Mouse (Mus musculus) regulatory T cell (primary cell): ENCODE data around the gene Tmem9b.

Source experiments
- in situ Hi-C: fragments of 300-600 bp; cut with MboI, MseI; formaldehyde crosslinking; loops from one replicate; pipeline ENCODE4 v1.15.1; 2025; ENCODE audit warnings: high pct_unique_total_duplicates

Tmem9b gene

DNA sequence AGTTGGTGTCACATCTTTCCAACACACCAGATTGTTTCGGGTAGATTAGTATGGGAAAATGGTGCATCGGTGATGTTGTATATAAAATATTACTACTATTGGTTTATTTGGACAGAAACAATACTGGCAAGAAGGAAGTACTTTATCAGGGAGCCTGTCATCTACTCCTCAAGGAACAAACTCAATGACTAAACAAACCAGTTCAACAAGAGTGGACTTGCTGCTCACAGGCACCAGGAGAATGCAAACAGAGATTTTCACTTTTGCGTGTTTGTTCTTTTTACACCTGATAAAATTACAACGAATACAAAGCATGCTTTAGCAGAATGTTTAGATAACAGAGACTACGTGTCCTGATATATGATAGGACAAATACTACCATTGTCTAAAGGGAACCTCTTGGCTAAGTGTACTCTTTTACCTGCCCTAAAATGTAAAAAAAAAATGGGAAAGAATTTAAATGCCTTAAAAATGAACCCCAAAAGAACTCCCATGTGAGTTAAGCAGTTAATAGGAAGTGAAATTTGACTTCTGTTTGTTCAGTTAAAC is 12.8 kb downstream of the Tmem9b start:
- in situ Hi-C loops: no loop called here

DNA sequence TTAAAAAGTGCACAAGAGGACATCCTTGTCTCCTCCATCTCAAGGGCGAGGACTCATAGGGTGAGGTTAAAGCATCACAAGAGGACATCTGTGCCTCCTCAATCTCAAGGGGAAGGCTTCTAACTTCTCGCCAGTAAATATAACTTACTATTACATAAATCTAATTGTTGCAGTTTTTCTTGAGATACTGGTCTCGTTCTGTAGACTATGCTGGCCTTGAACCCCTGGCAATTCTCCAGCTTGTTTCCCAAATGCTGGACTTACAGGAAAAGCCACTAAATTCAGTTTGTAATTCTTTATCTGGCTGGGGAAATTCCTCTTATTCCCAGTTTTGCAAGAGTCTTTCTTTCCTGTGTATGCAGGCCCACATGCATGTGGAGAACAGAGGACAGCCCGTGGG is 17.9 kb downstream of the Tmem9b start:
- in situ Hi-C loops: no loop called here

DNA sequence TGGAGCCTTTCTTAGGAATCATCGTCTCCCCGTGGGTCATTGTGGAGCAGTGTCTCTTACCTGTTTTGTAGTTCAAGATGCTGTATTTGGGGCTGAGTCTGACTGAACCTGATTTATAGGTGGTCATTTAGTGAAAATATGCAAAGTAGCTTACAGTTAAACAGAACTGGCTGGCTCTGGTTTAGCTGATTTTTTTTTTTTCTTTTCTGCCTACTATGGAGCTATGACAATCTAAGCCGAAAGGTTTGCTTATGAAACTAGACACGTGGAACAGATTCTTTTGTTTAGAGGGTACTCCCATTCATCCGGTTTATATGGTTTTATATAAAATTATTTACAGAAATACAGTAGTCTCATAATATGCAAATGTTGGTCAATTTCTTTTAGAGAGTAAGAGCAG is 21.0 kb downstream of the Tmem9b start, which contains the start of gene Ascl3:
Gene Ascl3 (minus strand): TSS at position 101 of the 400 bp plus-strand sequence.
- in situ Hi-C loops: no loop called here

DNA sequence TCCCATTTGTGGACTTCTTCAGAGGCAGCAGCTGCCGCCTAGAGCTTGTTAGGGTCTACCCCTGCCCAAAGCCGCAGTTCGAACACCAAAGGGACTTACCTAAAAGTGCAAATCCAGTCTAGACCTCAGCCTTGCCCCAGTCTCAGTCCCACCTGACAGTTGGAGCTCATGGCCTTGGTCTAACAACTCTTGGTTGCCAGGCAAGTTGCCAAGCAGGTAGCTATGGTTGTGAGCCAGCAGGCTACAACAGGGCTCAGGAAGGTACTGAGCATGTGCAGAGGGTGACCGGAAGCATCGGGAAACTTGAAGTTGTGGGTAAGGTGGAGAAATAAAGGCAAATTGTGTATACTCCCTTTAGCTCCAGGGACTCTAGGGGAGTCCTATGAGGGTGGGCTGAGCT is 29.0 kb downstream of the Tmem9b start, which contains the start of gene BC051019:
Gene BC051019 (minus strand): TSS at position 154 of the 400 bp plus-strand sequence.
- in situ Hi-C loops: no loop called here

DNA sequence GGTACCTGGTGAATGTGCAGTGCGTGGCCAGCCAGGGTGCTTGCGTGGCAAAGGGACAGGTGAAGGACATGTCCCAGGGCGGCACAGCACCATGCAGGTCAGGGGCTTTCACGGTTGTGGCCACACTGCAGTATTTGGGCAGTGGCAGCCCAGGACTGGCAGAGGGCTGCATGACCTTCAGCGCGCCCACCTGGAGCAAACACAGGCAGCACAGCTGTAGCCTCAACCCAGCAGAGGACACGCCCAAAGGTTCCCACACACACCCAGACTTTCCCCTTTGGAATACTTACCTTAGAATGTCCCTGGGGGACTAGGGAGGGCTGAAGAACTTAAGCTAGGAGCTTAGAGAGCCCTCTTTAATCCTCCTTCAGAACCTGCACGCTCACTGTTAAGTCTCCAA is 29.6 kb downstream of the Tmem9b start:
- in situ Hi-C loops: no loop called here

DNA sequence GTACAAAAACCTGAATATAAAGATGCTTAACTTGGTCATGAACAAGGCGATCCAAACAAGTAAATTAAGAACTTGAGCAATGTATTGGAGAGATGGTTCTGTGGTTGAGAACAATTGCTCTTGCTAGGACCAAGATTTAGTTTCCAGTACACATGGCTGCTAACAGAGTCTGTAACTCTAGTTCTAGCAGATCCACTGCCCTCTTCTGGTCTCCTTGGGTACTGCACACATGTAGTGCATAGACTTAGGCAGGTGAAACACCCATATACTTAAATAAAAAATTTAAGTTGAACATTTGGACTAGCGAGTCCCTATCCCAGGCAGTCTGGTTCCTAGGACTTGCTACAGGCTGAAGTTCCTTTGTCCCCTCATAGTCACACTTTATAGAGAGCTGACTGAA is 30.1 kb downstream of the Tmem9b start:
- in situ Hi-C loops: no loop called here

DNA sequence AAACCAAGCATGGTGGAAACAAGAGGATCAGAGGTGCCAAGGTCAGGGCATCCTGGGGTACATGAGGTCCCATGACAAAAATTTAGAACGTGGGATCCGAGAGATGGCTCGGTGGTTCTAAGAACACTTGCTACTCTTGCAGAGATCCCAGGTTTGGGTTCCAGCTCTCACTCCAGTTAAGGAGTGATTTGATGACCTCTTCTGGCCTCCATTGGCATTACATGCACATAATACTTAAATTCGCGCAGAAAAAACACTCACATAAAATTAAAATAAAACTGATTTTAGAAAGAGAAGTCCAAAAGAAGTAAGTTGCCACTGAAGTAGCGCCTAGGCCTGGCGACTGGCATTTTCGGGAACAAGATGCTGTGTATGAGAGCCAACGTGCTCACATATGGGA is 33.4 kb downstream of the Tmem9b start:
- in situ Hi-C loops: no loop called here

GRCm38 (mm10) chr7:109713434-109713982 is 39.2 kb downstream of the Tmem9b start:
- in situ Hi-C loops: no loop called here

GRCm38 (mm10) chr7:109712198-109712597 is 40.5 kb downstream of the Tmem9b start:
- in situ Hi-C loops: no loop called here

- in situ Hi-C loops: no loop called here
Measured at GRCm38 (mm10) chr7:109710069-109710468, 42.6 kb downstream of the Tmem9b start.

DNA sequence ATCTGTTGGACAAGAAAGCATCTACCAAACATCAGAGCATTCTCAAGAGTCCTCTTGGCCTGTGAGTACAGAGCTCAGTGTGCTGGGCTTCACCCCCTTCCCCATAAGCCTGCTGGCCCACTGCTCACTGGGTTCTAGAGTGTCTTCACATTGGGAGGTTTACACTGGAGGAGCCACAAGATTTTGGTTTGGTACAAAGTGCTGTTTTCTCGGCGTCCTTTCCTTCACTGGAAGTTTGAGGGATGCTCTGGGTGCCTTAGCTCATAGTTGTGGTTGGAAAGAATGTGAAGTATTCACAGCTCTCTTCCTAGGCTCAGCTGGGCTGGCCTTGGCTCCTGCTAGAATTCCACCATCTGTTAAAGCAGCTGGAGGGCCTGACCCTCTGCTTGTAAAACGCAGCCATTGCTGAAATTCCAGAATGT is 43.7 kb downstream of the Tmem9b start:
- in situ Hi-C loops: no loop called here

- in situ Hi-C loops: no loop called here
Measured at GRCm38 (mm10) chr7:109707023-109707785, 45.5 kb downstream of the Tmem9b start.

DNA sequence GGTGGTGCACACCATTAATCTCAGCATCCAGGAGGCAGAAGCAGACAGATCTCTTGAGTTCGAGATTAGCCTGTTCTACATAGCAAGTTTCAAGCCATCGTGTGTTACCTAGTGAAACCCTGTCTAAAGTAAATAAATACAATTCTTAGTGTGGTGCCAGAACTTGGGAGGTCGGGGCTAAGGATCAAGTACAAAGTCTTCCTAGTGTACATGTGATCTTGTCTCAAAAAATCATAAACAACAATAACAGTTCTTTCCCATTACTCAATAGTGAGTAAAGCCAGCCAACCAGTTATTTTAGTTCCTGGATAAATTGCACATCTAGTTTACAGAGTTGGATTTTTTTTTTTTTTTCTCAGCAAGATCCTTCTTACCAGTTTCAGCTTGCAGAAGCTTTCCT is 48.2 kb downstream of the Tmem9b start:
- in situ Hi-C loops: loop anchor here (5.0 kb wide), 1 partner anchor 187 kb away; the partner anchor contains the start of gene Rpl27a

GRCm38 (mm10) chr7:109704016-109704377 is 48.7 kb downstream of the Tmem9b start:
- in situ Hi-C loops: loop anchor here (5.0 kb wide), 1 partner anchor 187 kb away; the partner anchor contains the start of gene Rpl27a

DNA sequence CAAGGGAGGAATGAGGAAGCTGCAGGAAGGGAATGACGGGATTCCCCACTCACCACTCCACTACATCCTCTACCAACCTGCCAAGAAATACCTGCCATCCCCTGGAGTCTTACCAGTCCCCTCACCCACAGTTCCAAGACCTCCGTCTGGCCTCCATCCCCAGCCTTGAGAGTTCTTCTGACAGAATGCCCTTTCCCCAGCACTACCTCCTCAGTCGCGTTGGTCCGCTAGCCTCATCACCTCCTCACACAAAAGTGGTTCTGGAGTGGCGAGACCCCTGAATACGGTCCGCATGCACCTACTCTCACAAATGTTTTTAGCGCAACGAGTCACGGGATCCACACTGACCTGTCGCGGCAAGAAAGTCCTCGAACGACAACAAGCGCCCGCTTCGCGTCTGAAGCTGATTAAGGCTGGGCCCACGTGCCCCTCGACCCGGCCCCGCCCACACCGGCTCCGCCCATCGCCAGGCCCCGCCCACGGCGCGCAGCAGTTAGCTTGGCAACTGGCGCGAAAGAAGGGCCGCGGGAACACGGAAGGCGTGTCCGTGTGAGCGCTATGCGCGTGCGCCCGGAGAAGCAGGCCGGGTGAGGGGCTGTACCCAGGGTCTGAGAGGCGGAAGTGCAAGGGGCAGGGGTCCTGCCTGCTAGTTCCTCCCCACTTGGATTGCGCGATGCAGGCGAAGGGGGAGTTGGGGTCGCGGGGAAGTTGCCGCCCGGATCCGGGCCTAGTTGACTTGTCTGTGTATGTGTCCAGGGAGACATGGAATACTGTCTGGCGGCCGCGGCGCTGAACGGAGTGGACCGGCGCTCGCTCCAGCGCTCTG is 49.3 kb downstream of the Tmem9b start, which contains the start of the genes St5 and Akip1:
Gene St5 (minus strand): TSS at position 416 of the 826 bp plus-strand sequence.
Gene Akip1 (plus strand): TSS at position 501 of the 826 bp plus-strand sequence.
- in situ Hi-C loops: loop anchor here (5.0 kb wide), 1 partner anchor 186 kb away; the partner anchor contains the start of gene Rpl27a

DNA sequence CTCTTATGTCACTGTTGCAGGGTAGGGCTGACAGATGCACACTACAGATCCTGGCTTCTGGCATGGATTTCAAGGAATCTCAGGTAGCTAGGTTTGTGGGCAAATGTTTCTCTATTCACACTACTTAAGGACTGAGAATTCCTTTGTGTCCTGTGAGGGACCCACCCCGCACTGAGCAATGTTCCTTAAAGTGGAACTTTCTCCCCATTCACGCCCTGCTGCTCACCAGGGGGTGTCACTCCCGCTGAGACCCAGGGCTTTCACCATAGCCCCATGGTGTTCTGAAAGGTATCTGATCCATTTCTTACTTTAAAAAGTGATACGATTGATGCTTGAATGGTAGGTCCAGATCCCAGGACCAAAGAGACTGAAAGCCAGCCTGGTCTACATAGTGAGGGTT is 50.0 kb downstream of the Tmem9b start:
- in situ Hi-C loops: loop anchor here (5.0 kb wide), 1 partner anchor 185 kb away; the partner anchor contains the start of gene Rpl27a

DNA sequence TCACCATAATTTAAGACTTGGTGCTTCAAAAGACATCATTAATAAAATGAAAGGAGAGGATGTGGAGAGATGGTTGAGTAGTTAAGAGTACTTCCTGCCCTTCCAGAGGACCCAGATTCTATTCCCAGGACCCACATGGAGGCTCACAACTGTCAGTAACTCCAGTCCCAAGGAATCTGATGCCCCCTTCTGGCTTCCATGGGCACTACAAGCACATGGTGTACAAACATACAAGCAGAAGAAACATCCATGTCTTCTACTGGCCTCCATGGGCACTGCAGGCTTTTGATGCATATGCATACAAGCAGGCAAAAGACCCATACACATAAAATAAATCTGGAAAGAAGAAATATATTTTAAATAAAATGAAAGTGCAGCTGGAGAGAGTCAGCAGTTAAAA is 52.5 kb downstream of the Tmem9b start:
- in situ Hi-C loops: loop anchor here (5.0 kb wide), 1 partner anchor 183 kb away; the partner anchor contains the start of gene Rpl27a

- in situ Hi-C loops: no loop called here
Measured at GRCm38 (mm10) chr7:109695339-109695726, 57.3 kb downstream of the Tmem9b start.

DNA sequence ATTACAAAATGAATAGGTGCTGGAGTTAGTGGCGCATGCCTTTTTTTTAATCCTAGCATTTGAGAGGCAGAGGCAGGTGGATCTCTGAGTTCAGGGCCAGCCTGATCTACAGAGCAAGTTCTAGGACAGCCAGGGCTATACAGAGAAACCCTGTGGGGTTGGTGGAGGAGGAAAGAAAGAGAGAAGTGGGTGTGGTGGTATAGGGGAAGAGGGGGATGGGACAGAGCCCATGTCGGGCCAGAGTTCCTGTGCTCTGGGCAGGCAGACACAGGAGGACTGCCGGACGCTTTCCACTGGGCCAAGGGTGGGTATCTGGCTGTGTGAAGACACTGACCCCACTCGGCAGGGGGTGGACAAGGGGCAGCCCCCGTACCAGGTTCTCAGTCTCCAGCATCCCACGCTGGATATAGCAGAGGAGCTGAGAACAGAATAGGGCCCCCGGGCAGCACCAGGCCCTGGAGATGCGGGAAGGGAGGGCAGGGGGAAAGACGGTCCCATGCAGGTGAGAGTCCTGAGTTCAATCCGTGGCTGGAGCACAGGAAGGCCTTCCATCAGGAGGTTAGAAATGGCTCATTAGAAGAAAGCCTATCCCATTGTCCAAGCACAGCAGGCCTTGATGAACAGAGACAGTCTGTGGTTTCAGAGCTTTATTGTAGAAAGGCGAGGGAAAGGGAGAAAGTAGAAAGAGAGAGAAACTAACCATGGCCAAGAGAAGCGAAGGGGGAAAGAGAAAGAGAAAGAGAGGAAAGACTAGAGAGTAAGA is 57.9 kb downstream of the Tmem9b start:
- in situ Hi-C loops: no loop called here

- in situ Hi-C loops: no loop called here
Measured at GRCm38 (mm10) chr7:109690961-109691360, 61.7 kb downstream of the Tmem9b start.

GRCm38 (mm10) chr7:109690101-109690500 is 62.6 kb downstream of the Tmem9b start:
- in situ Hi-C loops: no loop called here
